Comparison of ENCODE assay signal across 26 mouse cellular contexts in the genomic region with DNA sequence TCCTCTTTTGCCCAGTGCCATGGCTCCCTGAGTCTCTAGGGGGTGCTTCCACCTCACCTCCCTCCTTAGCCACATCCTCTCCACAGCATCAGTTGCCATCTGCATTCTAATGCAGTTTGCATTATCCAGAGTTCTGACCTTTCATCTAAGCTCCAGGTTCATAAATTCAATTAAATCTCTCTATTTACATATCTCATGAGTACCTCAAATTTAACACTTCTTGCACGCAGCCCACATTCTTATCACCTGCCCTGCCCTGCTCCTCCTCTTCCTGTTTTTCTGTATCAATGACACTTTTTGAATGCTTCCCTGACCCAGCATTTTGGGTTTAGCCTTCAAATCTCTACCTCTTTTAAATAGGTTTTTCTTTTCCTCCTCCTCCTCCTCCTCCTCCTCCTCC. TPM values are rescaled to one million over a fixed set of nuclear protein-coding genes. Genes with fewer than 3 reads are reported as not detected.
DNase-seq lines count a peak whose midpoint lies in the region; ATAC-seq and TF ChIP-seq lines count a peak whose summit lies in the region.
"Had no signal": no experiment of that assay in that cellular context is flagged by ENCODE, and none has a peak within 500 bp of the region (broad histone marks: within the 10 kb centered on the region; RNA-seq: fewer than 3 reads in every experiment).

No protein-coding gene starts in this region.

- H3K79me2 ChIP-seq in CH12.LX (replicated peaks; ENCODE audit: control insufficient read depth, extremely low read depth, insufficient read depth, poor library complexity, severe bottlenecking) = peaks cover 64% of the 10 kb centered on the region
- no peaks in the 10 kb centered on the region; the same call in 1 of the 2 replicates for H3K79me2 ChIP-seq in heart, adult 2 months (replicated peaks; ENCODE audit: control insufficient read depth, insufficient read depth, low read length)

- peak; percentile 41 for ATAC-seq in inflammation-experienced regulatory T-cells, adult 6 months
- no peak for ATAC-seq in heart, embryonic 11.5 days (replicated peaks; ENCODE audit: insufficient number of reproducible peaks, low FRiP score, low TSS enrichment)

- TF ChIP-seq EP300 in CH12.LX (IDR thresholded peaks at IDR 0.05; ENCODE audit: low read length) = no peak
- TF ChIP-seq EP300 in heart, adult 2 months (IDR thresholded peaks at IDR 0.05; ENCODE audit: insufficient read depth, low read depth, low read length) = no peak

- H3K27me3 ChIP-seq in spleen, adult 2 months (ENCODE audit: control insufficient read depth, insufficient read depth, low read length) = no peaks in the 10 kb centered on the region
- no peaks in the 10 kb centered on the region for H3K27me3 ChIP-seq in CH12.LX (replicated peaks)
- H3K27me3 ChIP-seq in splenic B cell, adult 2 months (ENCODE audit: control insufficient read depth, insufficient read depth, low read length, poor library complexity, severe bottlenecking) = no peaks in the 10 kb centered on the region
- no peaks in the 10 kb centered on the region for H3K27me3 ChIP-seq in heart, adult 2 months (ENCODE audit: control insufficient read depth, insufficient read depth, low read length)
- no peaks in the 10 kb centered on the region for H3K27me3 ChIP-seq in heart, embryonic 11.5 days (ENCODE audit: control insufficient read depth, insufficient read depth, low read length)
- H3K27me3 ChIP-seq: embryonic facial prominence, embryonic 13.5 days; heart, embryonic 12.5 days; hindbrain, embryonic 15.5 days; limb, embryonic 12.5 days; liver, embryonic 13.5 days; lung, embryonic 15.5 days; megakaryocyte, embryonic 14.5 days; neural tube, embryonic 15.5 days had no signal

- no peak for DNase-seq in spleen, adult 2 months (ENCODE audit: low read depth in 1 of 2, low spot score in 2 of 2)
- DNase-seq in spleen, adult 12 weeks (ENCODE audit: low spot score) = no peak
- no peak for DNase-seq in CH12.LX (ENCODE audit: extremely low read depth)
- peak; percentile 49 for DNase-seq in splenic B cell, adult 2 months (ENCODE audit: low read depth, low spot score)
- no peak for DNase-seq in heart, adult 2 months
- no peak for DNase-seq in left cerebral cortex, postnatal 10 days (ENCODE audit: extremely low spot score in 1 of 2, low spot score in 2 of 2)
- DNase-seq: adrenal gland, postnatal 25 days; cerebellum, adult 2 months; gastrocnemius, postnatal 10 days; kidney, adult 11 months; kidney, postnatal 10 days; liver, embryonic 13.5 days; retina, postnatal 1 day had no signal

- TF ChIP-seq RAD21 in CH12.LX (IDR thresholded peaks at IDR 0.05; ENCODE audit: low read depth, low read length) = no peak

- H3K36me3 ChIP-seq in spleen, adult 2 months (ENCODE audit: control insufficient read depth, insufficient read depth, low read length) = 0 out of 2 replicates have a peak, but pooled peaks cover 2% of the 10 kb centered on the region
- H3K36me3 ChIP-seq in CH12.LX (replicated peaks in 1 of 2; ENCODE audit: control insufficient read depth in 1 of 2, insufficient read depth in 1 of 2, low read length in 1 of 2) = peaks cover 19 to 57% of the 10 kb centered on the region in 2 experiments
- H3K36me3 ChIP-seq in splenic B cell, adult 2 months (ENCODE audit: control insufficient read depth, insufficient read depth, low read length, poor library complexity, severe bottlenecking) = peaks cover 3% of the 10 kb centered on the region; the same call in 1 of the 2 replicates
- no peaks in the 10 kb centered on the region for H3K36me3 ChIP-seq in heart, adult 2 months (ENCODE audit: control insufficient read depth, insufficient read depth, low read length)
- no peaks in the 10 kb centered on the region for H3K36me3 ChIP-seq in heart, embryonic 11.5 days (ENCODE audit: control insufficient read depth, insufficient read depth, low read length)
- H3K36me3 ChIP-seq: embryonic facial prominence, embryonic 13.5 days; heart, embryonic 12.5 days; hindbrain, embryonic 15.5 days; limb, embryonic 12.5 days; liver, embryonic 13.5 days; lung, embryonic 15.5 days; neural tube, embryonic 15.5 days had no signal

- H3K4me2 ChIP-seq in CH12.LX (ENCODE audit: insufficient read depth, low read depth, poor library complexity, severe bottlenecking) = peak overlapping the region; percentile 80
- H3K4me2 ChIP-seq in heart, embryonic 11.5 days = no peak overlapping the region
- H3K4me2 ChIP-seq: embryonic facial prominence, embryonic 13.5 days; heart, embryonic 12.5 days; hindbrain, embryonic 15.5 days; limb, embryonic 12.5 days; liver, embryonic 13.5 days; lung, embryonic 15.5 days; neural tube, embryonic 15.5 days had no signal

- WGBS in spleen, adult 2 months = 3% methylated on average over 1 of the region's 1 CpGs
- WGBS in heart, adult 2 months = 39% methylated on average over 1 of the region's 1 CpGs
- WGBS in heart, embryonic 11.5 days (ENCODE audit: insufficient replicate concordance) = 50% methylated on average over 1 of the region's 1 CpGs

- H3K4me3 ChIP-seq in spleen, adult 2 months (ENCODE audit: extremely low read depth, insufficient read depth, insufficient read length) = no peak overlapping the region
- H3K4me3 ChIP-seq in CH12.LX (replicated peaks in 1 of 3; ENCODE audit: low read depth in 2 of 3, low read length in 2 of 3, poor library complexity in 1 of 3) = peak overlapping the region in 1 of 3 experiments; percentile 35
- no peak overlapping the region for H3K4me3 ChIP-seq in heart, adult 2 months
- H3K4me3 ChIP-seq in heart, embryonic 11.5 days (ENCODE audit: low read depth, low read length) = no peak overlapping the region
- H3K4me3 ChIP-seq: embryonic facial prominence, embryonic 13.5 days; heart, embryonic 12.5 days; hindbrain, embryonic 15.5 days; left cerebral cortex, adult 2 months; limb, embryonic 12.5 days; liver, embryonic 13.5 days; lung, embryonic 15.5 days; neural tube, embryonic 15.5 days had no signal

- H3K4me1 ChIP-seq in spleen, adult 2 months (ENCODE audit: control insufficient read depth, insufficient read depth, insufficient read length) = peaks cover 6% of the 10 kb centered on the region; the same call in 1 of the 2 replicates
- peaks cover 24 to 64% of the 10 kb centered on the region in 2 experiments for H3K4me1 ChIP-seq in CH12.LX (ENCODE audit: control insufficient read depth in 1 of 2, insufficient read depth in 2 of 2)
- no peaks in the 10 kb centered on the region for H3K4me1 ChIP-seq in heart, adult 2 months (ENCODE audit: control insufficient read depth, insufficient read depth, low read length)
- no peaks in the 10 kb centered on the region for H3K4me1 ChIP-seq in heart, embryonic 11.5 days (ENCODE audit: control insufficient read depth, insufficient read depth, low read length)
- H3K4me1 ChIP-seq: embryonic facial prominence, embryonic 13.5 days; heart, embryonic 12.5 days; hindbrain, embryonic 15.5 days; limb, embryonic 12.5 days; lung, embryonic 15.5 days; neural tube, embryonic 15.5 days had no signal

- peak overlapping the region; percentile 63 for H3K27ac ChIP-seq in spleen, adult 2 months (ENCODE audit: insufficient read depth, low read length)
- peak overlapping the region; percentile 51 for H3K27ac ChIP-seq in CH12.LX (ENCODE audit: insufficient read depth, low read depth)
- no peak overlapping the region for H3K27ac ChIP-seq in heart, adult 2 months
- no peak overlapping the region for H3K27ac ChIP-seq in heart, embryonic 11.5 days (ENCODE audit: low read depth, low read length)
- H3K27ac ChIP-seq: embryonic facial prominence, embryonic 13.5 days; hindbrain, embryonic 15.5 days; left cerebral cortex, adult 2 months; limb, embryonic 12.5 days; liver, embryonic 13.5 days; lung, embryonic 15.5 days; neural tube, embryonic 15.5 days; stomach, postnatal 0 days had no signal

- TF ChIP-seq CTCF in spleen, adult 2 months (IDR thresholded peaks at IDR 0.05; ENCODE audit: extremely low read depth, insufficient read depth, insufficient read length, insufficient replicate concordance) = no peak
- TF ChIP-seq CTCF in CH12.LX (conservative IDR thresholded peaks at IDR 0.05 in 1 of 2, IDR thresholded peaks at IDR 0.05 in 1 of 2; ENCODE audit: low read depth in 2 of 2, low read length in 2 of 2) = no peak
- no peak for TF ChIP-seq CTCF in heart, adult 2 months (IDR thresholded peaks at IDR 0.05)

- dilution Hi-C loops in CH12.LX (cut with MboI; ENCODE audit: extremely low pct_ligation_motif_present, extremely low pct_unique_long_range_greater_than_20kb, low sequenced_read_pairs) = no loop called here

- in situ Hi-C loops in CH12.LX (cut with MboI; ENCODE audit: low pct_ligation_motif_present, low pct_unique_long_range_greater_than_20kb, low sequenced_read_pairs) = no loop called here

- TF ChIP-seq POLR2A in spleen, adult 2 months (IDR thresholded peaks at IDR 0.05; ENCODE audit: low read depth, low read length) = no peak
- TF ChIP-seq POLR2A in CH12.LX (IDR thresholded peaks at IDR 0.05; ENCODE audit: low read depth, low read length) = no peak
- TF ChIP-seq POLR2A in heart, adult 2 months (IDR thresholded peaks at IDR 0.05; ENCODE audit: insufficient read depth, low read depth, low read length) = no peak

- intact Hi-C loops in heart, adult 2 months (cut with DNase I) = no loop called here
- intact Hi-C loops in left cerebral cortex, postnatal 10 days (cut with DNase I) = no loop called here

- H3K9ac ChIP-seq in CH12.LX (ENCODE audit: insufficient read depth, low read depth) = no peak overlapping the region
- H3K9ac ChIP-seq in heart, adult 2 months (ENCODE audit: low read depth, low read length) = no peak overlapping the region
- H3K9ac ChIP-seq in heart, embryonic 11.5 days (ENCODE audit: low read depth, low read length) = no peak overlapping the region
- H3K9ac ChIP-seq: embryonic facial prominence, embryonic 13.5 days; heart, embryonic 12.5 days; hindbrain, embryonic 15.5 days; limb, embryonic 12.5 days; liver, embryonic 13.5 days; lung, embryonic 15.5 days; neural tube, embryonic 15.5 days had no signal

- H3K9me3 ChIP-seq in CH12.LX (replicated peaks; ENCODE audit: low read length) = no peaks in the 10 kb centered on the region
- no peaks in the 10 kb centered on the region for H3K9me3 ChIP-seq in heart, embryonic 11.5 days (replicated peaks; ENCODE audit: control insufficient read depth, low read length)
- H3K9me3 ChIP-seq: embryonic facial prominence, embryonic 13.5 days; heart, embryonic 12.5 days; hindbrain, embryonic 15.5 days; limb, embryonic 12.5 days; liver, embryonic 13.5 days; lung, embryonic 15.5 days; megakaryocyte, embryonic 14.5 days; neural tube, embryonic 15.5 days had no signal

TF ChIP-seq in CH12.LX, 34 proteins besides CTCF, POLR2A, EP300 and RAD21 (continues in another document):
- TF ChIP-seq PAX5 (IDR thresholded peaks at IDR 0.05; ENCODE audit: low read length) = no peak

RNA-seq across cellular contexts. Expression of gene Ifi206, which starts 50.2 kb away (rescaled TPM):
- polyA plus RNA-seq in spleen, adult 2 months (2012; rRNA removed) = 15.2 and 26.7 TPM in 2 replicates
- total RNA-seq in CH12.LX (2012; rRNA removed) = not detected in 2 replicates
- total RNA-seq in CH12.LX (2014; rRNA removed) = 0.65 TPM in 1 of 2 replicates, not detected in the other
- polyA plus RNA-seq in CH12.LX (2012; ENCODE audit: insufficient read length, low read depth) = 0.33 and 0.56 TPM in 2 replicates
- 10 to 100 TPM; 57.4 to 70.4 (median 60.4) TPM for polyA plus RNA-seq in inflammation-experienced regulatory T-cells, adult 6 months (2017; shearing (Covaris generic))
- total RNA-seq in heart, adult 2 months (2021) = under 1 TPM; 0.16 to 0.41 TPM
- polyA plus RNA-seq in heart, adult 2 months (2012; rRNA removed) = 0.18 and 0.82 TPM in 2 replicates
- total RNA-seq in left cerebral cortex, postnatal 10 days (2021) = not detected
- 0.06 TPM in 1 of 2 replicates, not detected in the other for polyA plus RNA-seq in heart, embryonic 11.5 days (2014; fragmentation: Nextera tagmentation; extraction: Ambion mirVana)
- total RNA-seq: gastrocnemius, postnatal 10 days; left cerebral cortex, adult 2 months had no signal
- polyA plus RNA-seq: C2C12; embryonic facial prominence, embryonic 13.5 days; heart, embryonic 12.5 days; hindbrain, embryonic 15.5 days; limb, embryonic 12.5 days; midbrain, postnatal 0 days; neural tube, embryonic 15.5 days had no signal

Comparison
In these comparisons a context has a peak if more than half of its experiments do, and no peak if none do; other contexts are left out.
1. H3K27ac ChIP-seq: peak in spleen, adult 2 months (single experiment) and CH12.LX (single experiment); none in heart, adult 2 months (single experiment) and heart, embryonic 11.5 days (single experiment).